Mouse (Mus musculus): ENCODE data around the gene Hivep2. TPM values are rescaled to one million over a fixed set of nuclear protein-coding genes. Genes with fewer than 3 reads are reported as not detected.

Gene Hivep2
- polyA plus RNA-seq, 2 experiments from 2014 or later: 20.2 to 20.7 TPM

GRCm38 (mm10) chr10:14085241-14085659 is 119.4 kb downstream of the Hivep2 start:
- ATAC-seq: peak; percentile 10

DNA sequence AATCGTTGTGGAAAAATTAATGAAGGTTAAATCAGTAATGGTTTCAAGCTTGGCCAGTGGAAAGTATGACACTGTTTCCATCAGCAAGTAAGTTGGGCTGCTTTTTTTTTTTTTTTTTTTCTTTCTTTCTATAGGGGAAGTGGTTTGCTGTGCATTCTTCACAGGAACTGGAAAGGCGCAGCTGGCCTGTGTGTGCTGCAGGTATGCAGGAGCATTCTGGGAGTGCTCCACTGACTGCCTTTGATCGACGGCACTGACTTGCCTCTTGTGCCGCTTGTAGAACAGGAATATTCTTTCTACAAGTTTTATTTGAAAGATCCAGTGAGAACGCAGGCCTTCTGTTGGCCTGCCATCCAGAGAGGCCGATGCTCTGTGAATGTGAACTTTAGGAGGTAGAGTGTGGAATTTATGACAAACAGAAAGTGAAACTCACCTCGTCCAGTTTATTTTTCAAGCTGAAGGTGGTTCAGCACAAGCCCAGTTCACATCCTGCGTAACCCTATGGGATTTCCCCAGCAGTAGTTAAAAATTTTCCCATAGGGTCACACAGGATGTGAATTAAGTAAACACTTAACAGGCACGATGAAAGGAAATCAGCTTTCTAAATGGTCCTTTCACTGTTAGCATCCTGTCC is 120.1 kb downstream of the Hivep2 start:
- ATAC-seq: peak; percentile 87

DNA sequence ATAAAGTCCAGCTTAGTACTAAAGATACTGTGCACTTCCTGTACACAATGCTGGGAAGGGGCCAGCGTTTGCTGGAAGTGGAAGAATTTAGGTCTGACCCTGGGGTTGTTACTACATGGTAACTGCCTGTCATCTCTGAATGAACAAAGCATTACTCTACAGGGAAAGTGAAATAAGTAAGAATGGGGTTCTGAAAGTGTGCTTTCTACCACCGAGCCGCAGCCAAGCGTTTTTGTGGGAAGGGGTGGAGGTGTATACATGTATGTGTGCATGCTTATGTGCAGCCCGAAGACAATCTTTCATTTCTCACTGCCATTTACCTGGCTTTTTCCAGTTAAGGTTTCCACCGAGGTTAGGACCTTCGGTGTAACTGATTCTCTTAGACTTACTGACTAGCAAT is 121.4 kb downstream of the Hivep2 start:
- ATAC-seq: no peak

- ATAC-seq: no peak
Measured at GRCm38 (mm10) chr10:14089488-14089887, 123.6 kb downstream of the Hivep2 start.

DNA sequence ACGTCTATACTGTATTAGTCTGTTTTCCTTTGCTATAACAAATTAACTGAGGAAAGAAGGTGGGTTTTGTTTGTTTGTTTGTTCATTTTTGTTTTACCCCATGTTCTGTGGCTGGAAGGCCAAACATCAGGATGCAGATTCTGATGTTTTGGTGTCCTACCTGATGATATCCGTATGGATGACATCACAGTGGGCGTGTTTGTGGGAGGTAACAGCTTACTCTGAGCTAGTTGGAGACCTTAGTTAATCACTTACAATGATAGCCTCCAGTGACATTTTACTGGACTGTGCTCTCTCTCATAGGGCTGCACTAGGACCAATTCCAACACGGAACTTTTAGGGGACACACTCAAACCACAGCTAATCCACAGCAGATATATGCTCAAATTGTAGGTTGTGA is 128.2 kb downstream of the Hivep2 start:
- peak; percentile 55 for ATAC-seq

DNA sequence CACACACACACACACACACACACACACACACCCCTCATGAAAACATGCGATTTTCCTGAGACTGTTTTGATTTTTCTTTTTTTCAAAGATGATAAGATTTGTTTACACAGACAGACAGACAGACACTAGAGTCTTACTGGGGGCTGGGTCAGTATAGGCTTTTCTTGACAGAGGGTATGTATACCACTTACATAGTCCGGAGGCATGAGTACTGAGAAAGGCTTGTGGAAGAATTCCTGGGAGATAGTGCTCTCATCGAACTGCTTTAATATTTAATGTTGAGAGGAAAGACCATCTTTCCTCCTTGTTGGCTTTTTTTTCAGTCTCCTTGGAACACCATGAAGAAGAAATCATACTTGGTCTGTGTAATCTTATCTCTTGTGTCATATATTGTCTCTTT is 130.2 kb downstream of the Hivep2 start:
- no peak for ATAC-seq

GRCm38 (mm10) chr10:14099182-14099581 is 133.3 kb downstream of the Hivep2 start:
- no peak for ATAC-seq

GRCm38 (mm10) chr10:14100041-14100440 is 134.2 kb downstream of the Hivep2 start:
- ATAC-seq: no peak

- ATAC-seq: no peak
Measured at GRCm38 (mm10) chr10:14100847-14101246, 135.0 kb downstream of the Hivep2 start.

DNA sequence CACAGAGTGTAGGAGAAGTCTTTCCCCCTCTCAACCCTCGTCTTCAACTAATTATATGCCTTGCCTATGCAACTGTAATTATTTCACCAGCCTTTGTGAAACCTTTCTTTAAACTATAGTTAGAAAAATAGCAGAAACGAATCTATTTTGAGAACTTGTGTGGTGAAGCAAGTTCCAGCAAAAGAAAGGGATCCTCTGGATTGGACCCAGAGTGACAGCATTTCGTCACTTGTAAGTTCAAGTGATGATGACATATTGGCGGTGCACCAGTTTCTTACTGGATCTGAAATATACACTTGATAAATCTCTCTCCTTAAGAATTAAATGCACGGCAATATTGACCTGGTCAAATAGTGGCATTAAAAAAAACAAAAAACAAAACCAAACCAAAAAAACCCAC is 136.1 kb downstream of the Hivep2 start:
- no peak for ATAC-seq

DNA sequence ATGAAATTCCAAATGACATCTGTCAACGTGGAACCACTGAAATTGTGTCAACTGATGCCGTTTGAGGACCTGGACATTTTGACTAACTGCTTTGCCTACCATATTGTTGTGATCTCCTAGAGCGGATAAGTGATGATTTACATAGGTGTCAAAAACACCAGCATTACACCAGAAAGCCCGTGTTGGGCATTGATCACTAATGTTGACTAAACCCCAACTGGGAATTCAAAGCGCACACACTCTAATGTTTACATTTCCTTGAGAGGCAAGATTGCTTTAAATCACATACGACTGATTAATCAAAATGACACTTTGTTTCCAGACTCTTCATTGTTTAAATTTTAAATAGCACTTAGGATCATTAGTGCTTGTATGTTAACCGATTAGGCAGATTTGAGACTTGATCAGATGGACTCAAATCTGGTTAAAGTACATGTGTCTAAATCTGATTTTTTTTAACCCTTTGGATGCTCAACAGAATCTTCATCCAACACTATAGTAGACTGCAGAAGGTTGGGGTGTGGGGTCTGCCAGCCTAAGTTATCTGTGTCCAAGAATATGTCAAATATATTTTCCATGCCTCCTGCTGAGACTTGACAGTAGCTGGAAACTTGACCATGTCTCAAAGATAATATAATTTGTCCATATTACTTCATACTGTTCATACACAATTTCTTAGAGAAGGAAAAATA is 142.3 kb downstream of the Hivep2 start:
- ATAC-seq: no peak

DNA sequence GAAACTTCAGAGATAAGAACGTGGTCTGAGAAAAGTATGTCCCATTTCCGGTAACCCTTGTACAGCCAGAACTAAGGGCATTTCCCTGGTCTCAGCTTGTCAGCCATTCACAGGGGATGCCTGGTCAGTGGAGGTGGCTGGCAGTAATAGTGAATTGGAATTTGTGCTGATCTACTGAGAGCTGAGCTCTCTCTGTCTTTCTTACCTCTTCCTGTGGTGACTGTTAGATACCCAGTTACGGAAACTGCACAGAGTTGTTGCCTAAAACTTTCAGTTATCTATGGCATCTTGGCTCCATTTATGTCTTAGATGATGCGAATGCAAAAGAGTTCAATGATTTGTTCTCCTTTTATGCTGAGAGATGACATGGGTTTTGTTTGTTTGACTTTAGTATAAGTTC is 150.0 kb downstream of the Hivep2 start:
- peak; percentile 79 for ATAC-seq

GRCm38 (mm10) chr10:14116978-14117377 is 151.1 kb downstream of the Hivep2 start:
- ATAC-seq: peak; percentile 49

DNA sequence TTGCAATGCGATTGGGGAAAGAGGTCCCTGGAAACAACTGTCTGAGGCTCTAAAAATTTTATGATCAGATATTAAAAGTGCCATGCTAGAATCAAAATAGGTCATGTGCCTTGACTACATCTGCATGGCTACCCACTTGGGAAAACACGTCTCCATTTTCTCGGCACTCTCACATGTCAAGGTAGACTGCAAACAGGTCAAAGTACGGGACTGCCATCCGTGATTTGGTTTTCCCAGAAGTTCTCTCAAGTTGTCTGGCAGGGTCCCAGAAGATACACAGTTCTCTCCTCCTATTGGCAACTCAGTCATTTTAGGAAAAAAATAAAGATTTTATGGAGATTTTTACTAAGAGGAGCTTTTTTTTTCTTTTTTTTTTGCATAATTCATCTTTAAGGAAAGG is 153.3 kb downstream of the Hivep2 start:
- ATAC-seq: no peak

GRCm38 (mm10) chr10:14120512-14120911 is 154.6 kb downstream of the Hivep2 start:
- ATAC-seq: no peak

DNA sequence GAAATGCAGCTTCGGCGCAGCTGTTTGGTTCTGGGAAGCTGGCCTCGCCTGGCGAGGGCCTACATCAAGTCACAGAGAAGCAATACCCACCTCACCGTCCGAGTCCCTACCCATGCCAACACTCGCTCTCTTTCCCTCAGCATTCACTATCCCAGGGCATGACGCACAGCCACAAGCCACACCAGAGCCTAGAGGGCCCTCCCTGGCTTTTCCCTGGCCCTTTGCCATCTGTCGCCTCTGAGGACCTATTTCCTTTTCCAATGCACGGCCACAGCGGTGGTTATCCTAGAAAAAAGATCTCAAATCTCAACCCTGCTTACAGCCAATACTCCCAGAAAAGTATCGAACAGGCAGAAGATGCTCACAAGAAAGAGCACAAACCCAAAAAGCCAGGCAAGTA is 162.0 kb downstream of the Hivep2 start:
- no peak for ATAC-seq

GRCm38 (mm10) chr10:14130270-14130669 is 164.4 kb downstream of the Hivep2 start:
- ATAC-seq: no peak

DNA sequence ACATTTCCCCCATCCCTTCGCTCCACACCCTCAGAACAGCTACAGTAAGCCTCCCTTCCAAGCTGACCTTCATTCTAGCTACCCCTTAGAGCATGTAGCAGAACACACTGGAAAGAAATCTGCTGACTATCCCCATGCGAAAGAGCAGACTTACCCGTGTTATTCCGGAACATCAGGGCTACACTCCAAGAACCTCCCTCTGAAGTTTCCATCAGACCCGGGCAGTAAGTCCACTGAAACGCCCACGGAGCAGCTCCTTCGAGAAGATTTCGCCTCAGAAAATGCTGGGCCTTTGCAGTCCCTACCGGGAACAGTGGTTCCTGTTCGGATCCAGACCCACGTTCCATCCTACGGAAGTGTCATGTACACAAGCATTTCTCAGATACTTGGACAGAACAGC is 165.4 kb downstream of the Hivep2 start:
- no peak for ATAC-seq

DNA sequence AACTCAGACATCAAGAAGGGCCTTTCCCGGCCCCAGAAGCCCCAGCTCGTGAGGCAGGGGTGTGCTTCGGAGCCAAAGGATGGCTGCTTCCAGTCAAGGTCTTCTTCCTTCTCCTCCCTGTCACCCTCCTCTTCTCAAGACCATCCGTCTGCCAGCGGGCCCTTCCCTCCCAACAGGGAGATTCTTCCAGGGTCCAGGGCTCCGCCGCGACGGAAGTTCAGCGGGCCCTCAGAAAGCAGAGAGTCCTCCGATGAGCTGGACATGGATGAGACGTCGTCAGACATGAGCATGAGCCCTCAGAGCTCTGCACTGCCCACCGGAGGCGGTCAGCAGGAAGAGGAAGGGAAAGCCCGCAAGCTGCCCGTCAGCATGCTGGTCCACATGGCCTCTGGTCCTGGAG is 166.2 kb downstream of the Hivep2 start:
- no peak for ATAC-seq

DNA sequence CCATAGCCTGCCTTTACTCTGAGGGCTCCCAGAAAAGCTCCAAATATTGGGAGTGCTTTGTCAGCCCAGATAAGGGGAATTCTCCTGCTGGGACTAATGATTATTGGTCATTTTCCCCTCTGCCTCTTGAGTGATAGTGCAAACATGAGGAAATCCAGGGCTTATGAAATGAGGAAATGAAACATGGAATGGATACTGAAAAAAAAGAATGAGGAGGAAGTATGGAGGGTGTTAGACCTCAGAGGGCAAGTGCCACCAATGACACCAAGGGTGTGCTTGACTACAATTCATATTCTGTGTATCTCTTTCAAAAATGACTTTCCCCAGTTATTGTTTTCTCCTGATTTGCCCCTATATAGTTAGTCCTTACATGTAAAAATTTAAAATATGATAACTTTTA is 167.1 kb downstream of the Hivep2 start:
- ATAC-seq: no peak

DNA sequence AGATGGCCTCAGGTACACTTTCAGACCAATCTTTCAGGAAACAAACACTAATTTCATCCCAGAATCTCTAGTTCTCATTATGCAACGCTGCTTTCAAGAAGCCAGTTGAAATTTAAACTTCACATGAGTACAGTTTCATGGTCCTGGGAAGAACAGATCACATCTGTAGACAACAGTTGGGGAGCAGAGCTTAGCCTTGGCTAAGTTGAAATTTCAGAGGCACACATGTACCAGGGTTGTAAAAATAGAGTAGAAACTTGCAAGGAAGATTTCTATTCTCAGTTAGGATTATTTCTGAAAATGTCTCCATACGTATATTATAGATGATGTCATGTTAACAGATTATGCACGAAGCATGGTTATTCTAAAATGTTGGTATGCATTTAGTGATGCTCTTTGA is 172.8 kb downstream of the Hivep2 start:
- no peak for ATAC-seq

GRCm38 (mm10) chr10:14144840-14145239 is 179.0 kb downstream of the Hivep2 start:
- ATAC-seq: no peak

DNA sequence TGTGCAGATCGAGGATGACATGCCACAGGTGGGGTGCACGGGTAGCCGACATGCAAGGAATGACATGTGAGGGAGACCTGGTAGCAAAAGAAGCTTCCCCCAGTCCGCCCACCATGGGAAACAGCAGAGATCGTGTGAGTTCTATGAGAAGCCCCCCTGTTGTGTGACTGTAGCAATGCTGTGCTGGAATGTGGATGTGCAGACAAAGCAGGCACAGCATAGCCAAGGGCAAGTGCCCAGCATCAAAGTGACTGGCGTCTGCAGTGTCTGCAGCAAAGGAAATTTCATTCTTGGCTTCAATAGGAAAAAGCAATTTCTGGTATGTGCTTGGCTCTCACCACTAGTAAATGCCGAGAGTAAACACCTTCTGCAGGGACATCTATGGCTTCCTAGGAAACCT is 199.0 kb downstream of the Hivep2 start:
- no peak for ATAC-seq

GRCm38 (mm10) chr10:14168197-14168844 is 202.4 kb downstream of the Hivep2 start:
- no peak for ATAC-seq

Data from CD4-positive, CD25-positive, alpha-beta regulatory T cell, adult 4 months (primary cell).